Mouse (Mus musculus) hindbrain, embryonic 11.5 days (tissue): Measurements from ENCODE around the gene Cyth1. TPM values are rescaled to one million over a fixed set of nuclear protein-coding genes. Genes with fewer than 3 reads are reported as not detected.

Experiments
- ATAC-seq: fragments of 200-750 bp; cut with Nextera tagmentation; 2 replicates; pipeline ENCODE4 v1.8.0; 2017; ENCODE audit warnings: mild to moderate bottlenecking, moderate TSS enrichment, moderate library complexity; ENCODE audit not compliant: low FRiP score
- DNase-seq: peaks from one replicate; pipeline ENCODE4 v3.0.0-alpha.2; 2015; ENCODE audit warnings: low spot score
- H3K27ac ChIP-seq: fragments of 300-500 bp; sonication (generic); 2 replicates; pipeline ENCODE4 v1.5.1; 2014; ENCODE audit warnings: mild to moderate bottlenecking, low read depth, low read length
- H3K27me3 ChIP-seq: fragments of 300-500 bp; sonication (generic); 2 replicates; pipeline ENCODE4 v1.6.1; 2014; ENCODE audit warnings: mild to moderate bottlenecking, low read length, moderate library complexity, mixed read lengths; ENCODE audit not compliant: control insufficient read depth, insufficient read depth
- H3K36me3 ChIP-seq: fragments of 300-500 bp; sonication (generic); 2 replicates; pipeline ENCODE4 v1.6.1; 2014; ENCODE audit warnings: mild to moderate bottlenecking, low read length, moderate library complexity, mixed read lengths; ENCODE audit not compliant: control insufficient read depth, insufficient read depth
- H3K4me1 ChIP-seq: fragments of 300-500 bp; sonication (generic); replicated peaks from 2 replicates; pipeline ENCODE4 v1.6.1; 2014; ENCODE audit warnings: low read length, mixed read lengths; ENCODE audit not compliant: control insufficient read depth, insufficient read depth
- H3K4me2 ChIP-seq: fragments of 300-500 bp; sonication (generic); replicated peaks from 2 replicates; pipeline ENCODE4 v1.6.1; 2014; ENCODE audit warnings: mild to moderate bottlenecking, low read depth, low read length
- H3K4me3 ChIP-seq: fragments of 300-500 bp; sonication (generic); 2 replicates; pipeline ENCODE4 v1.5.1; 2014; ENCODE audit warnings: low read depth, low read length
- H3K9ac ChIP-seq: fragments of 300-500 bp; sonication (generic); 2 replicates; pipeline ENCODE4 v1.6.1; 2014; ENCODE audit warnings: low read depth, low read length
- H3K9me3 ChIP-seq: fragments of 300-500 bp; sonication (generic); 2 replicates; pipeline ENCODE4 v1.6.1; 2016; ENCODE audit warnings: low read length; ENCODE audit not compliant: control insufficient read depth
- WGBS: fragments of 180-500 bp; shearing (Covaris S2); extraction: QIAGEN DNeasy Blood & Tissue Kit; methylation state at CpG from one replicate; pipeline ENCODE4 v1.1.7; 2014; 5-methylcytosine and 5-hydroxymethylcytosine counted together
- polyA plus RNA-seq: library from polyadenylated mRNA; unstranded; fragments of >200 nt; fragmentation: Nextera tagmentation; extraction: Ambion mirVana; gene quantifications from 2 replicates; pipeline ENCODE4 v1.2.1, GENCODE M21; 2014

Gene Cyth1
- polyA plus RNA-seq, 1 experiment from 2014 or later, result 16.5 TPM

DNA sequence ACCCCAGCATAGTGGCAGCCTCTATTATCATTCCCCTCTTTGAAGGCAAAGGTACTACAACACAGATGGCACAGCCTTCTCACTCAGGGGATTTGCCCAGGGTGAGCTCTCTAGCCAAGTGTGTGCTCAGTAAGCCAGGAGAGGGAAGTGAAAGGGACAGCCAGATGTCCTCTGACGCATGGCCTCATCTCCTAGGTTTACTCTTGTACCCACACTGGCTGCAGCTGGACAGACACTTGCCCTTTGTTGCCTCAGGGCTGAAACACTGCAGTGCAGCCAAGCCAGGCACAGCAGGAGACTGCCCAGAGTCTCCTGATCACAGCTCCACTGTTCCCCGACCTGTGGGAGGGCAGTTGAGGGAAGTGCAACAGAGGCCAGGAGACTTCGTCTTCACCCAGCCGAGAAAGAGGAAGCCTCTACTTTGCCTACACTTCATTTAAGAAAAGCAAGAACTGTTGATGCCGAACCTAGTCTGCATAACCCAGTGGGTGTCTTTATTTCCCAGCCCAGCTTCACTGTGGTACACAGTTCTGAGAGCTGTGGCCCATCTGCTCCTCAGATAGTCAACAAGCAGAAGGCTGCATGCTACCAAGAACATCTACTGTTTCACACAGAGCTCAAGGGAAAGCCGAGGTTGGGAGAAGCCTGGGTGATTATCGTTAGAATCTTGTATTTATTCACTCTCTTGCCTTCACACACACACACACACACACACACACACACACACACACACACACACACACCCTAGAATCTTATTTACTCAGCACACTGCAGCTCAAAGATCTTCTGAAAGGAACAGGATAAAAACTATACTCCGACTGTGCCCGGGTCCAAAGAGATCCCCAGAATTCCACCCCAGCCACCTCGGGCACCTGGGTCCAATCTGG lies 36.4 kb downstream of the Cyth1 start:
- H3K27ac ChIP-seq, result peak overlapping the region; percentile 49; the same call in 1 of the 2 replicates
- WGBS, result 49% methylated on average over 10 of the region's 10 CpGs

DNA sequence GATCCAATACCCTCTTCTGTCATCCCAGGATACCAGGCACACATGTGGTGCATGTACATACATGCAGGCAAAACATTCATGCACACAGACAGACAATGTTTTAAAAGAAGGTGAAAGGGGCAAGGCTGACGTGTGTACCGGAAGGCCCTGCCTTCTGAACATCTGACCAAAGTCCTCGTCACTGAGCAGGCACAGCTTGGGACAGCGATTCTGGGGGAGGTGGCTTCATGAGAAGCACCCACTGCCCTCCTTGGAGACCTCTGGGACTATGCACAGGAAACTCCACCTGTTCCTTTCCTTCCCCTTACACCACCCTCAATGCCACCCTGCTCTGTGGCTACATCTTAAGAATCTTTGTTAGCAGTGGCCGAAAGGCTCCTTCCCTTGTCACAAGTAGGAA lies 37.4 kb downstream of the Cyth1 start:
- Histone ChIP-seq H3K9ac (no peak overlapping the region), H3K36me3 (no peaks in the 10 kb centered on the region), H3K4me2 (no peak overlapping the region), H3K27me3 (no peaks in the 10 kb centered on the region), H3K9me3 (no peaks in the 10 kb centered on the region), H3K4me3 (no peak overlapping the region), H3K27ac (no peak overlapping the region), H3K4me1 (peaks cover 14% of the 10 kb centered on the region)
- ATAC-seq, result no peak
- 87% methylated on average over 5 of the region's 5 CpGs for WGBS
- DNase-seq, result no peak

More for the DNA sequence above, 36.4 kb downstream of the Cyth1 start:
- Histone ChIP-seq H3K36me3 (no peaks in the 10 kb centered on the region), H3K4me1 (peaks cover 14% of the 10 kb centered on the region), H3K9me3 (no peaks in the 10 kb centered on the region), H3K27me3 (no peaks in the 10 kb centered on the region), H3K4me2 (no peak overlapping the region), H3K9ac (no peak overlapping the region), H3K4me3 (no peak overlapping the region)
- ATAC-seq, result no peak
- DNase-seq, result no peak

DNA sequence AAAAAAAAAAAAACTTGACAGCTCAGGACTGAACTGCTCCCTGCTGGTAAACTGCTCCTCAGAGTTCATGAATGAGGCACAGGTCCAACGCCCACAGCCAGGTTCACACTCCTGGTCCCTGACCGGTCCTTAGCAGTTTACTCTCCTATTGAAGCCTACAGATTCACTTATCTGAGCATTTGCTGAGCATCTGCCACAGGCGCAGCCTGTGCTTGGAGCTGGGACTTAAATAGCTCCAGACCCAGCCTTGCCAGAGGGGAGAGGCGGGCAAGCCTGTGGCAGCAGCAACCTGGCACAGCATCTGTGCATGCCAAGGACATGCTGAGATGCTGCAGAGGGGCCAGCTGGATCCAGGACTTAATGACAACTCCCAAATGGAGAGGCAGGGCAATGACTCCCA lies 38.3 kb downstream of the Cyth1 start:
- Histone ChIP-seq H3K4me2 (no peak overlapping the region), H3K36me3 (no peaks in the 10 kb centered on the region), H3K9me3 (no peaks in the 10 kb centered on the region), H3K9ac (no peak overlapping the region), H3K27ac (no peak overlapping the region), H3K4me3 (no peak overlapping the region), H3K27me3 (no peaks in the 10 kb centered on the region), H3K4me1 (peaks cover 14% of the 10 kb centered on the region)
- WGBS, result 90% methylated on average over 4 of the region's 4 CpGs
- no peak for DNase-seq
- no peak for ATAC-seq

DNA sequence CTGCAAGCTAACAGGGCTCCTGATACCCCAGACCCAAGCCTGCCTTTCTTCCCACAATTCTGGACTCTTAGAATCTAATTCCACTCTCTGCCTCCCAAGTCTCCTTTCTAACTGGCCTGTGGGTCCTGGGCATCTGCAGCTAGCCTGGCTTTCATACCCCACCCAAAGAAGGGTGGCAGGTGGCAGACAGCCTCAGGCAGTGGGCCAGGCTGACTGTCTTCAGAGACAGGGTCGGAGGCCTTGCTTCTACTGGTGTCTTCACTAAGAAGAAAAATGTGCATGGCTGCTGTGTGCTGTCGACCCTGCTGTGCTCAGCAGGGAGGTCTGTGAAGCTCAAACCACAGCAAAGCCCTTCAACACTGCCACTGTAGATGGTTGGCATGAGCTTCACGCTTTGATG lies 39.0 kb downstream of the Cyth1 start:
- no peak overlapping the region for H3K4me2 ChIP-seq
- no peak overlapping the region for H3K4me3 ChIP-seq
- no peaks in the 10 kb centered on the region for H3K9me3 ChIP-seq
- H3K27ac ChIP-seq, result no peak overlapping the region
- ATAC-seq, result no peak
- no peaks in the 10 kb centered on the region for H3K36me3 ChIP-seq
- WGBS, result 57% methylated on average over 3 of the region's 3 CpGs
- no peaks in the 10 kb centered on the region for H3K27me3 ChIP-seq
- peaks cover 14% of the 10 kb centered on the region for H3K4me1 ChIP-seq
- DNase-seq, result no peak
- H3K9ac ChIP-seq, result no peak overlapping the region

DNA sequence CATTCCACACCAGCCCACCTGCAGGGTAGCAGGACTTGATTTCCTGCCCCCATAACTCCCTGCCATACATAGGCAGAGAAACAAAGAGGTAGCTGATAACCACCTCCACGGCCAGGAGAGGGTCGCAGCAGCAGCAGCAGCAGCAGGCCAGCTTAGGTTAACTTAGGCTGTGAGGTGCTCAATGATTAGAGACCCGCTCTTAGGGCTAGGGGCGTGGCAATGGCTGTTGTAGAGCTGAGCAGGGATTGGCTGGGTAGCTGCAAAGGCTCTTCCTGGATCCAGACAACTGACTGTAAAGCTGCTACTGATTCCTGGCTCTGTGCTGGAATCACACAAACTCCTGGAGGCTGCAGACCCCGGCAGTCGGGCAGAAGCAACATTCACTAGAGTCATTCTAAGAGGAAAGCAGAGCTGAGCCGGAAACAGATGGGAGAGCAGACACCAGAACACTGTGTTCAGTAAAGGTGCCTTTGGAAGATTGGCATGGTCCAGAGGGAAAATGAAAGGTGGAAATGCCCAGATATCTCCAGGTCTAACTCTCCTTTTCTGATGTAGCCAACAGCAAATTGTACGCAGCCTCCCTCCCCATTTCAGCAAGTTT lies 39.6 kb downstream of the Cyth1 start:
- Histone ChIP-seq H3K9ac (peak overlapping the region; percentile 8; the same call in 1 of the 2 replicates), H3K27me3 (no peaks in the 10 kb centered on the region), H3K9me3 (no peaks in the 10 kb centered on the region), H3K27ac (no peak overlapping the region), H3K36me3 (no peaks in the 10 kb centered on the region), H3K4me2 (no peak overlapping the region), H3K4me1 (peaks cover 14% of the 10 kb centered on the region), H3K4me3 (no peak overlapping the region)
- DNase-seq (peak; percentile 38), ATAC-seq (no peak)
- 25% methylated on average over 8 of the region's 8 CpGs for WGBS

DNA sequence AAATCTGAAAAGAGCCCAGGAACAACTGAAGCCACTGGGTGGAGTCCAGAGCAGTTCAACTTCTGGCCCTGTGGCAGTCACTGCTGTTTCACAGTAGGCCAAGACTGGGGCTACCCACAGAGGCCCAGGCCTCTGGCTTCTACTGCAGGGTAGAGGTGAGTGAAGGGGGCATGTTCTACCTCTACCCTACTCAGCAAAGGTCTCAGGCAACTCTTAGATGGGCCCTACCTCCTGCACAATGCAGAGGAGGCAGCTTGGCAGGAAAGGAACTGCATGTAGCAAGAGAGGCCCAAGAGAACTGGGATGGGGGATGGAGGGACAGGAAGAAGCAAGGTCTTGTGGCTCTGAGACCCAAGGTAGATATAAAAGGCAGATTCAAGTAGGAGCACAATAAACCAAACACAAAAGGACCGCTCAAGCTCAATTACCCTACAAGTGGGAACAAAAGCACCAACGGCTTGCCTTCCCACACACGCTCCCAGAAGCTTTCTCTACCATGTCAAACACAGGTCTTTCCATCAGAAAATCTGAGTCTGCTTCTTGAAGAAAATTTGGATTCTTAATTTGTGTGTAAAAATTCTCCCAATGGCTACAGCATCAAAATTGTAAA lies 40.9 kb downstream of the Cyth1 start:
- Histone ChIP-seq H3K27me3 (no peaks in the 10 kb centered on the region), H3K36me3 (no peaks in the 10 kb centered on the region), H3K27ac (no peak overlapping the region), H3K4me3 (no peak overlapping the region), H3K4me1 (peaks cover 19% of the 10 kb centered on the region), H3K9me3 (no peaks in the 10 kb centered on the region), H3K4me2 (no peak overlapping the region), H3K9ac (no peak overlapping the region)
- no peak for DNase-seq
- WGBS, result 38% methylated on average over 3 of the region's 3 CpGs
- ATAC-seq, result no peak

DNA sequence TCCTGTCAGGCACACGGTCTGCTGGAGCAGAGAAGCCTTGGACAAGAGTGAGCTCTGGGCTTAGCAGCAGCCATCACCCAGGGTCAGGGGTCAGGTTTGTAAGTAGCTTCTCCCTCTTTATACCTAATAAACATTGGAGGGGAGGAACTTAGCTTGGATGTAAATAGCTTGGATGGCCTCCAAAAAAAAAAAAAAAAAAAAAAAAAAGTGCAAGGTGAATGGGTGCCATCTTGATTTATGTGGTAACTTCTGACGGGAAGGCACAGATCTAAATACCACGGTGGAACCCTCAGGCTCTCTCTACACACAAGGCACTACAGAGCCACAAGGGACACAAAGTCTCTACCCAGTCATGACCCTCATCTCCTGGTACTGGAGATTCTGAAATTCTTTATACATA lies 42.1 kb downstream of the Cyth1 start:
- Histone ChIP-seq H3K27me3 (no peaks in the 10 kb centered on the region), H3K9ac (no peak overlapping the region), H3K4me2 (no peak overlapping the region), H3K36me3 (no peaks in the 10 kb centered on the region), H3K4me3 (no peak overlapping the region), H3K4me1 (peaks cover 26% of the 10 kb centered on the region), H3K9me3 (no peaks in the 10 kb centered on the region), H3K27ac (no peak overlapping the region)
- 84% methylated on average over 3 of the region's 3 CpGs for WGBS
- DNase-seq (no peak), ATAC-seq (no peak)

DNA sequence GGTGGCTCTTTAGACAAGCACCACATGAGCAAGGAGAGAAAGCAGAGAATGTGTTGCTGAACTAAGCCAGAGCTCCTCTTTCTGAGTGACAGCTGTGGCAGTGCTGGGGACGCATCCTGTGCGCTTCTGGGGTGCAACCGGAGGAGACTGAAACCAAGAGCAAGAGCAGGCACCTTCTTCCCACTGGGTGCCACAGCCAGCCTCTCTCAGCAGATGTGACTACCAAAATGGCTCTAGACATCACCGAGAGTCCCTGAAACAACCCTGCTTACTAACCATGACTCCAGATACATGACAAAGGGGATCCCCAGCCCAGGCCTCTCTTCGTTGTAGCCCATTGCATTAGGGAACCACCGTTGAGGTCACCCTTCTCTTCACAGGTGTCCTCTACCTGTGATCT lies 44.9 kb downstream of the Cyth1 start:
- H3K4me1 ChIP-seq, result peaks cover 25% of the 10 kb centered on the region

More for the DNA sequence above, 44.9 kb downstream of the Cyth1 start:
- no peak overlapping the region for H3K4me2 ChIP-seq
- H3K4me3 ChIP-seq, result no peak overlapping the region
- H3K27ac ChIP-seq, result peak overlapping the region; percentile 93
- peak overlapping the region; percentile 70; the same call in 1 of the 2 replicates for H3K9ac ChIP-seq
- H3K27me3 ChIP-seq, result no peaks in the 10 kb centered on the region
- no peaks in the 10 kb centered on the region for H3K9me3 ChIP-seq
- no peak for DNase-seq
- WGBS, result 91% methylated on average over 6 of the region's 6 CpGs
- no peak for ATAC-seq
- H3K36me3 ChIP-seq, result no peaks in the 10 kb centered on the region
